In the genomic region with DNA sequence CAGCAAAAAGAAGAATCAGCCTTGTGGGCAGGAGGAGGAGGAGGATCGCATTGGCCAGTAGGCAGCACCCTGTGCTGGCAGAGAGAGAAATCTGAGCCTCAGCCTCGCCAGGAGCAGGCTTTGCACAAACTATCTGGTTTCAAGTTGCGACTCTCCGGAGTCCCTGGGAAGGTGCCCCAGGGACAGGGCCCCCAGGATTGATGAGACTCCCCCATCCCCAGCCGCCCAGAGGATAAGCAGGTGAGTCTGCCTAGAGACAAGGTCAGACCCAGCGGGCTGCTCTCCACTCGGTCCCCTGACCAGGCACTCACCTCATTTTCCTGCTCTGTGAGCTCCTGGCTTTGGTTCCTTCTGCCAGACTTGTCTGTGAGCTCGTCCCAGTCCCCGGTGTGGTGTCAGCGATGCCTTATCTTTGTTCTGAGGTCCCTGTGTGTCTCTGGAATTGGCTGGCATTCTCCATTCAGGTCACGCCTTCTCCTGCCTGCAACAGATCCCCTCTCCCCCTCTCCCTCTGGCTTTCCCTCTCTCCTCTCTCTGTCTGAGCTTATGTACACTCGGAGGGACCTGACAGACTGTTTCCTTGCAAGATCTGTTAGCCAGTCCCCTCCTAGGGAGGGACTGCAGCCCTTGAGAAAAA, we compare ENCODE assay signal across 8 mouse cellular contexts. TPM values are rescaled to one million over a fixed set of nuclear protein-coding genes. Genes with fewer than 3 reads are reported as not detected.
DNase-seq lines count a peak whose midpoint lies in the region; ATAC-seq and TF ChIP-seq lines count a peak whose summit lies in the region.

A gene (plus strand): TSS at position 57 of the 637 bp plus-strand sequence.
A gene (minus strand): TSS at position 581 of the 637 bp plus-strand sequence.

- H3K9ac ChIP-seq in intestine, postnatal 0 days (ENCODE audit: low read depth, low read length) = no peak within 1 kb of the TSS
- H3K9ac ChIP-seq in midbrain, embryonic 15.5 days = peak within 1 kb of the TSS; percentile 52

- WGBS in intestine, postnatal 0 days = 4% methylated on average over 12 of the region's 12 CpGs
- under 1% methylated on average over 12 of the region's 12 CpGs for WGBS in midbrain, embryonic 15.5 days
- whole genome bisulfite sequencing in thymus, adult 2 months = 20% methylated on average over 12 of the region's 12 CpGs

- no peaks in the 10 kb centered on the region for H3K36me3 ChIP-seq in intestine, postnatal 0 days (ENCODE audit: control insufficient read depth, insufficient read depth)
- no peaks in the 10 kb centered on the region for H3K36me3 ChIP-seq in midbrain, embryonic 15.5 days (replicated peaks)
- H3K36me3 ChIP-seq in thymus, adult 2 months (ENCODE audit: control insufficient read depth, insufficient read depth, low read length) = no peaks in the 10 kb centered on the region

- peak within 1 kb of the TSS; percentile 47 for H3K4me2 ChIP-seq in intestine, postnatal 0 days (replicated peaks; ENCODE audit: low read depth)
- H3K4me2 ChIP-seq in midbrain, embryonic 15.5 days = peak within 1 kb of the TSS; percentile 67

- H3K4me3 ChIP-seq in intestine, postnatal 0 days (ENCODE audit: low read depth, low read length) = peak within 1 kb of the TSS; percentile 21; the same call in 1 of the 2 replicates
- H3K4me3 ChIP-seq in midbrain, embryonic 15.5 days = peak within 1 kb of the TSS; percentile 48
- no peak within 1 kb of the TSS for H3K4me3 ChIP-seq in thymus, adult 2 months (ENCODE audit: control insufficient read depth, insufficient read depth, low read length)

- DNase-seq in layer of hippocampus, adult 11-12 months (ENCODE audit: low spot score) = peak; percentile 52
- no peak for DNase-seq in layer of hippocampus, adult 9-10 months (ENCODE audit: low spot score)
- peak; percentile 94 for DNase-seq in brain, embryonic 14.5 days (ENCODE audit: low read depth)
- DNase-seq in gastrocnemius, postnatal 10 days = peak; percentile 49
- no peak for DNase-seq in thymus, adult 18-20 months
- DNase-seq in thymus, adult 2 months = no peak

- H3K27ac ChIP-seq in intestine, postnatal 0 days (ENCODE audit: low read depth, low read length) = no peak within 1 kb of the TSS
- H3K27ac ChIP-seq in midbrain, embryonic 15.5 days = peak within 1 kb of the TSS; percentile 87
- H3K27ac ChIP-seq in thymus, adult 2 months (ENCODE audit: control insufficient read depth, insufficient read depth, low read length) = no peak within 1 kb of the TSS

- no peak for ATAC-seq in intestine, postnatal 0 days
- peak; percentile 82 for ATAC-seq in midbrain, embryonic 15.5 days (replicated peaks)

- H3K27me3 ChIP-seq in intestine, postnatal 0 days (replicated peaks; ENCODE audit: control insufficient read depth, insufficient read depth, low read length) = no peaks in the 10 kb centered on the region
- no peaks in the 10 kb centered on the region for H3K27me3 ChIP-seq in midbrain, embryonic 15.5 days (replicated peaks)
- no peaks in the 10 kb centered on the region for H3K27me3 ChIP-seq in thymus, adult 2 months (ENCODE audit: control insufficient read depth, insufficient read depth, low read length)

- TF ChIP-seq POLR2A in brain, embryonic 14.5 days (IDR thresholded peaks at IDR 0.05; ENCODE audit: borderline replicate concordance, extremely low read depth, insufficient read depth, insufficient read length, poor library complexity, severe bottlenecking) = peak; percentile 10; the same call in 1 of the 2 replicates
- no peak for TF ChIP-seq POLR2A in thymus, adult 2 months (IDR thresholded peaks at IDR 0.05; ENCODE audit: control insufficient read depth, extremely low read depth, insufficient read depth, low read length, poor library complexity)

- H3K4me1 ChIP-seq in intestine, postnatal 0 days (replicated peaks; ENCODE audit: control insufficient read depth, insufficient read depth, low read length) = no peaks in the 10 kb centered on the region
- H3K4me1 ChIP-seq in midbrain, embryonic 15.5 days = peaks cover 50% of the 10 kb centered on the region
- peaks cover 3% of the 10 kb centered on the region; the same call in 1 of the 2 replicates for H3K4me1 ChIP-seq in thymus, adult 2 months (replicated peaks; ENCODE audit: control insufficient read depth, insufficient read depth, low read length)

- no peaks in the 10 kb centered on the region for H3K9me3 ChIP-seq in intestine, postnatal 0 days (ENCODE audit: control insufficient read depth)
- H3K9me3 ChIP-seq in midbrain, embryonic 15.5 days = no peaks in the 10 kb centered on the region

- TF ChIP-seq CTCF in brain, embryonic 14.5 days (IDR thresholded peaks at IDR 0.05; ENCODE audit: borderline replicate concordance, extremely low read depth, insufficient read depth, insufficient read length) = no peak
- TF ChIP-seq CTCF in intestine, postnatal 0 days (IDR thresholded peaks at IDR 0.05; ENCODE audit: low read depth) = no peak
- TF ChIP-seq CTCF in thymus, adult 2 months (IDR thresholded peaks at IDR 0.05; ENCODE audit: borderline replicate concordance, control insufficient read depth, extremely low read depth, insufficient read depth, low read length, poor library complexity) = no peak

RNA-seq across cellular contexts. Expression of the first gene that starts in this region (rescaled TPM):
- 2.7 and 3.8 TPM in 2 replicates for polyA plus RNA-seq in brain, embryonic 14.5 days (2012; rRNA removed)
- 1 to 10 TPM; 1.6 to 2.1 TPM for total RNA-seq in gastrocnemius, postnatal 10 days (2021)
- polyA plus RNA-seq in intestine, postnatal 0 days (2015; fragmentation: Nextera tagmentation; extraction: Ambion mirVana) = 99.8 and 112 TPM in 2 replicates
- polyA plus RNA-seq in midbrain, embryonic 15.5 days (2015; fragmentation: Nextera tagmentation; extraction: Ambion mirVana) = 3.8 and 5.2 TPM in 2 replicates
- polyA plus RNA-seq in thymus, adult 2 months (2012; rRNA removed) = 35.0 and 39.1 TPM in 2 replicates

RNA-seq across cellular contexts. Expression of the second gene that starts in this region (rescaled TPM):
- 49.5 and 59.7 TPM in 2 replicates for polyA plus RNA-seq in brain, embryonic 14.5 days (2012; rRNA removed)
- total RNA-seq in gastrocnemius, postnatal 10 days (2021) = 10 to 100 TPM; 14.0 to 14.7 TPM
- polyA plus RNA-seq in intestine, postnatal 0 days (2015; fragmentation: Nextera tagmentation; extraction: Ambion mirVana) = 1.4 TPM in 2 replicates
- 30.9 and 31.1 TPM in 2 replicates for polyA plus RNA-seq in midbrain, embryonic 15.5 days (2015; fragmentation: Nextera tagmentation; extraction: Ambion mirVana)
- polyA plus RNA-seq in thymus, adult 2 months (2012; rRNA removed) = 0.80 and 0.85 TPM in 2 replicates

Comparison
In these comparisons a context has a peak if more than half of its experiments do, and no peak if none do; other contexts are left out.
1. RNA of the second gene that starts in this region (polyA plus RNA-seq): 49.5 to 59.7 TPM in brain, embryonic 14.5 days and 30.9 to 31.1 TPM in midbrain, embryonic 15.5 days; 1.4 TPM in intestine, postnatal 0 days and 0.80 to 0.85 TPM in thymus, adult 2 months; every median in the first group is over 10 times any median in the second.
2. DNase-seq: peak in layer of hippocampus, adult 11-12 months (single experiment), brain, embryonic 14.5 days (single experiment) and gastrocnemius, postnatal 10 days (single experiment); none in layer of hippocampus, adult 9-10 months (single experiment), thymus, adult 18-20 months (0 of 2) and thymus, adult 2 months (single experiment).